Mouse (Mus musculus) bone marrow macrophage, adult 2 months (primary cell): ENCODE measurements around the gene Ppox.

Source experiments
- CTCF ChIP-seq: IDR thresholded peaks from 2 replicates; pipeline ENCODE4 v1.5.1; 2012; ENCODE audit warnings: low read depth, mild to moderate bottlenecking, low read length, moderate library complexity
- POLR2A ChIP-seq: IDR thresholded peaks from 2 replicates; pipeline ENCODE4 v1.6.1; 2012; ENCODE audit warnings: mild to moderate bottlenecking, low read depth, low read length, borderline replicate concordance

DNA sequence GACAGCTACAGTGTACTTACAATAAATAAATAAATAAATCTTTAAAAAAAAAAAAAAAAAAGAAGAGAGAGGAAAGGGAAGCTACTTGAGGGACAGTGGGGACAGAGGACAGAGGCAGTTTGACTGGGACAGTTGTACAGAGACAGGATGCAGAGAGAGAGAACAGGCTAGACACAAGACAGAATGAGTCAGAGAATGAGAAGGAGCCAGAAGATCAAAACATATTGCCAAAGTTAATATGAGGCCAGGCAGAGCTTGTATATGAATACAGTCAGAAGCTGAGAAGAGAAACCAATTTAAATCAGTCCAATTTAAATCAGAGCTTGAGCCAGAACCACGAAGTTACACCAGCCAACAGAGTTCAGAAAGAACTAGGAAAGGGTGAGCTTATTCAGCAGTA is 12.6 kb downstream of the Ppox start:
- no peak for TF ChIP-seq CTCF
- TF ChIP-seq POLR2A = no peak
